Mouse (Mus musculus): ENCODE results near the gene Troap. TPM values are rescaled to one million over a fixed set of nuclear protein-coding genes. Genes with fewer than 3 reads are reported as not detected.

Gene Troap
- polyA plus RNA-seq, 1 experiment: 5.9 TPM

DNA sequence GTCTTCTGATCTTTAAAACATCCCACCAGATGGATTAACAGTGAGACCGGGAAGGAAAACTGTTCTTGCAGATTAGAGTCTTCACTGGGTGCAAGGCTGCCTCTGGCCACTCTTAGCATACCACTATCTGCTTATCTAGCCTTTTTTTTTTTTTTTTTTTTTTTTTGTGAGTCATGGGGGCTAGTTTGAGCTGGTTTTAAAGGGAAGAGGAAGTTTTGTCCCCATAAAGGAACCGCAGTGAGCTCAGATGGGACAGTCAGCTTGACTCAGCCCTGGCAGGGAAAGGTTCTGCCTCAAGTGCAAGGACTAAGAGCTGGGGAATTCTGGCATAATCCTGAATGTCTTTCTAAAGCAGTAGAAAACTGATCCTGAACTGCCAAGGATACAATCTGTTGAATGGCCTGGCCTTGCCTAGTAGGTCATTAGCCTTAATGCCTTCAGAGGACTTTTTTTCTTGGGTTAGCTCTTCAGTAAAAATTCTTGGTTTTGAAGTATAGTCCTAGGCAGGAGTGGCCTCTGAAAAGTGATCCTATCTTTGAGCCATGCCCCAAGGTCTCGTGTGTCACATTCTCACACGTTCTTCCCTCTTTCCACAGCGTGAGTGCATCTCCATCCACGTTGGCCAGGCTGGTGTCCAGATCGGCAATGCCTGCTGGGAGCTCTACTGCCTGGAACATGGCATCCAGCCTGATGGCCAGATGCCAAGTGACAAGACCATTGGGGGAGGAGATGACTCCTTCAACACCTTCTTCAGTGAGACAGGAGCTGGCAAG lies 40.7 kb upstream of the Troap start:
- WGBS: 67% methylated on average over 7 of the region's 7 CpGs
- Histone ChIP-seq H3K36me3 (ENCODE audit: control insufficient read depth, insufficient read depth, low read length) (peaks cover 19% of the 10 kb centered on the region), H3K27me3 (ENCODE audit: control insufficient read depth, insufficient read depth, low read length) (no peaks in the 10 kb centered on the region), H3K4me3 (ENCODE audit: extremely low read depth, insufficient read depth, insufficient read length) (no peak overlapping the region), H3K27ac (ENCODE audit: insufficient read depth, low read length) (no peak overlapping the region), H3K4me1 (ENCODE audit: control insufficient read depth, insufficient read depth, insufficient read length) (peaks cover 8% of the 10 kb centered on the region; the same call in 1 of the 2 replicates)
- DNase-seq (ENCODE audit: low read depth in 1 of 2, low spot score in 2 of 2): no peak
- no peak for TF ChIP-seq POLR2A (IDR thresholded peaks at IDR 0.05; ENCODE audit: low read depth, low read length)
- TF ChIP-seq CTCF (IDR thresholded peaks at IDR 0.05; ENCODE audit: extremely low read depth, insufficient read depth, insufficient read length, insufficient replicate concordance): no peak

DNA sequence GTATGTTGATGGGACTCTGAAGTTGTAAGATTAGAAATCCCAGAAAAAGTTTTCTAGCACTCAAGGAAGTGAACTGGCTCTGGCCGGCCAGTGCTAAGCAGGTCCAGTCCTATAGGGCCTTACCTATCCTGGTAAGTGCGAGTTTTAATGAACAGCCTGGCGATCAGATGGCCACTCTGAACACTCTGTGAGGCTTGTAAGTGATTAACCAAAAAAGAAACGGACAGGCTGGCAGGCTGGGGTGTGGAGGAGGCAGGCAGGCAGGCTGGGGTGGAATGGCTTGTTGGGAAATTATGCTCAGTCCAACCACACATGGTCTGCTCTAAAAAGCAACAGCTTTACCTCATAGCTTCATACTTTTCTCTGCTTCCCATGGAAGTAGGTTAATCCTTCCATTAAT lies 38.9 kb upstream of the Troap start:
- Histone ChIP-seq H3K27ac (ENCODE audit: insufficient read depth, low read length) (no peak overlapping the region), H3K4me1 (ENCODE audit: control insufficient read depth, insufficient read depth, insufficient read length) (peaks cover 8% of the 10 kb centered on the region; the same call in 1 of the 2 replicates), H3K4me3 (ENCODE audit: extremely low read depth, insufficient read depth, insufficient read length) (no peak overlapping the region), H3K36me3 (ENCODE audit: control insufficient read depth, insufficient read depth, low read length) (peaks cover 19% of the 10 kb centered on the region), H3K27me3 (ENCODE audit: control insufficient read depth, insufficient read depth, low read length) (no peaks in the 10 kb centered on the region)
- DNase-seq (ENCODE audit: low read depth in 1 of 2, low spot score in 2 of 2): no peak
- 92% methylated on average over 4 of the region's 4 CpGs for WGBS
- TF ChIP-seq POLR2A (IDR thresholded peaks at IDR 0.05; ENCODE audit: low read depth, low read length): no peak
- no peak for TF ChIP-seq CTCF (IDR thresholded peaks at IDR 0.05; ENCODE audit: extremely low read depth, insufficient read depth, insufficient read length, insufficient replicate concordance)

DNA sequence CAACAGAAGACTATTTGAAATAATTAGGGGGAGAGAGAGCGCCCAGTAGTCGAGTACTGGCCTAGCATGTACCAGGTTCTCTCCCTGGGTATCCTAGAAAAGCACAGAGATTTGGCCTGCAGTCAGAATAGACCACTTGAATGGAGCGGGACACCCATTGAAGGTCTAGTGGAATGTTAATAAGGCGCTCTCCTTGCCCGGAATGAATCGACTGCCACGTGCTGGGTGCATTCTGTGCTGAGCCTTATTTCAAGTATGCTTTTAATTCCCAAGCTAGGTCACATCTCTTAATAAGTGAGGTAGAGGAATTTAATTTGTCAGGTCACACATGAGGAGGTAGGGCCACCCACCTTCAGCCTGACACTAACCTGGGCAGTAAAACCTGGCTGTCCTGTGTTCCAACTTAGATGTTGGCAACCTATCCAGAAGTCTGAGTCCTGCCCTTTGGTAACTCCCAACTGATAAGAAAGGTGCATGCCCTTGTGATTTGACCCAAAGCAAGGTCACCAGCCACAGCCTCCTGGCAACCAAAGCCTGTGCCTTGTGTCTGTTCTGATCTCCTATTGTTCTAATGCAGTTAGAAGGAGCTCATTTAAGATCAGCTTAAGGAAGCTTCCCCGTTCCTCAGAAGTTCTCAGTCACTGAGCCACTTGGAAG lies 38.0 kb upstream of the Troap start:
- no peak for DNase-seq (ENCODE audit: low read depth in 1 of 2, low spot score in 2 of 2)
- Histone ChIP-seq H3K27ac (ENCODE audit: insufficient read depth, low read length) (no peak overlapping the region), H3K27me3 (ENCODE audit: control insufficient read depth, insufficient read depth, low read length) (no peaks in the 10 kb centered on the region), H3K36me3 (ENCODE audit: control insufficient read depth, insufficient read depth, low read length) (peaks cover 19% of the 10 kb centered on the region), H3K4me3 (ENCODE audit: extremely low read depth, insufficient read depth, insufficient read length) (no peak overlapping the region), H3K4me1 (ENCODE audit: control insufficient read depth, insufficient read depth, insufficient read length) (peaks cover 4% of the 10 kb centered on the region; the same call in 1 of the 2 replicates)
- TF ChIP-seq CTCF (IDR thresholded peaks at IDR 0.05; ENCODE audit: extremely low read depth, insufficient read depth, insufficient read length, insufficient replicate concordance) (no peak), POLR2A (IDR thresholded peaks at IDR 0.05; ENCODE audit: low read depth, low read length) (no peak)
- 97% methylated on average over 8 of the region's 8 CpGs for WGBS

DNA sequence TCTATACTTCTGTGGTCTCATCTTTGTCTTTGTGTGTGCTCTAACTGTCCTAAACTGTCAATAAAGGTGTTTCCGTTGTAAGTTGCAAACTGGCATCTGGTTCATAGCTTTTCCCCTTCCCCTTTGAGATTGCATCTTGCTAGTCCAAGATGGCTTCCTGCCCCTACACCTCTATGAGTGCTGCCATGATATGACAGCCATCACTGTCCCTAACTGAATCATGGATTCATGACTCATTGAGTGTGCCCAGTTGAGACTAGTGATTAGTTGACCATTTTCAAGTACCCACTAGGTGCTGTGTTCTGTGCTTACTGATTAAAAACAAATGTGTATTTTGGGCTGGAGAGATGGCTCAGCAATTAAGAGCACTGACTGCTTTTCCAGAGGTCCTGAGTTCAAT lies 36.4 kb upstream of the Troap start:
- WGBS: 90% methylated on average over 1 of the region's 1 CpGs
- TF ChIP-seq POLR2A (IDR thresholded peaks at IDR 0.05; ENCODE audit: low read depth, low read length) (no peak), CTCF (IDR thresholded peaks at IDR 0.05; ENCODE audit: extremely low read depth, insufficient read depth, insufficient read length, insufficient replicate concordance) (no peak)
- Histone ChIP-seq H3K4me3 (ENCODE audit: extremely low read depth, insufficient read depth, insufficient read length) (no peak overlapping the region), H3K36me3 (ENCODE audit: control insufficient read depth, insufficient read depth, low read length) (peaks cover 19% of the 10 kb centered on the region), H3K4me1 (ENCODE audit: control insufficient read depth, insufficient read depth, insufficient read length) (no peaks in the 10 kb centered on the region), H3K27me3 (ENCODE audit: control insufficient read depth, insufficient read depth, low read length) (no peaks in the 10 kb centered on the region), H3K27ac (ENCODE audit: insufficient read depth, low read length) (no peak overlapping the region)
- no peak for DNase-seq (ENCODE audit: low read depth in 1 of 2, low spot score in 2 of 2)

GRCm38 (mm10) chr15:99038797-99039196 lies 35.6 kb upstream of the Troap start:
- Histone ChIP-seq H3K27ac (ENCODE audit: insufficient read depth, low read length) (no peak overlapping the region), H3K4me3 (ENCODE audit: extremely low read depth, insufficient read depth, insufficient read length) (no peak overlapping the region), H3K27me3 (ENCODE audit: control insufficient read depth, insufficient read depth, low read length) (no peaks in the 10 kb centered on the region), H3K36me3 (ENCODE audit: control insufficient read depth, insufficient read depth, low read length) (peaks cover 19% of the 10 kb centered on the region), H3K4me1 (ENCODE audit: control insufficient read depth, insufficient read depth, insufficient read length) (no peaks in the 10 kb centered on the region)
- 94% methylated on average over 5 of the region's 5 CpGs for WGBS
- DNase-seq (ENCODE audit: low read depth in 1 of 2, low spot score in 2 of 2): no peak
- TF ChIP-seq POLR2A (IDR thresholded peaks at IDR 0.05; ENCODE audit: low read depth, low read length) (no peak), CTCF (IDR thresholded peaks at IDR 0.05; ENCODE audit: extremely low read depth, insufficient read depth, insufficient read length, insufficient replicate concordance) (no peak)

DNA sequence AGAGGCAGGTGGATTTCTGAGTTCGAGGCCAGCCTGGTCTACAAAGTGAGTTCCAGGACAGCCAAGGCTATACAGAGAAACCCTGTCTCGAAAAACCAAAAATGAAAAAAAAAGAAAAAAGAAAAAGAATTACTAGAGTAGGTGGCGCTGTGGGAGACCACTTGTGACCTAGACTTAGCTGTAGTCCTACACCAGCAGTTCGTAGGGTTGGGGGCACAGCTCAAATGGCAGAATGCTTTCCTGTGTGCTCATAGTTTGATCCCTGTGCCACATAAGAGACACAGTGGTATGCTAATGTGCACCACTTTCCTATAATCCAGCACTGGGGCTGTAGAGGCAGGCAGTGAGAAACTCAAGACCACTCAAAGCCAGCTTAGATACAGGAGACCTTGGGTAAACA lies 35.1 kb upstream of the Troap start:
- 87% methylated on average over 4 of the region's 4 CpGs for WGBS
- Histone ChIP-seq H3K36me3 (ENCODE audit: control insufficient read depth, insufficient read depth, low read length) (peaks cover 19% of the 10 kb centered on the region), H3K4me1 (ENCODE audit: control insufficient read depth, insufficient read depth, insufficient read length) (no peaks in the 10 kb centered on the region), H3K27me3 (ENCODE audit: control insufficient read depth, insufficient read depth, low read length) (no peaks in the 10 kb centered on the region), H3K4me3 (ENCODE audit: extremely low read depth, insufficient read depth, insufficient read length) (no peak overlapping the region), H3K27ac (ENCODE audit: insufficient read depth, low read length) (no peak overlapping the region)
- no peak for DNase-seq (ENCODE audit: low read depth in 1 of 2, low spot score in 2 of 2)
- no peak for TF ChIP-seq CTCF (IDR thresholded peaks at IDR 0.05; ENCODE audit: extremely low read depth, insufficient read depth, insufficient read length, insufficient replicate concordance)
- no peak for TF ChIP-seq POLR2A (IDR thresholded peaks at IDR 0.05; ENCODE audit: low read depth, low read length)

All from spleen, adult 2 months (tissue).